Mouse (Mus musculus): Measurements from ENCODE around the gene Ifnar1. TPM values are rescaled to one million over a fixed set of nuclear protein-coding genes. Genes with fewer than 3 reads are reported as not detected.
A peak's percentile ranks its signal among the peaks of the same experiment; 100 is the strongest.
"Not testable (repeated sequence)": the region's sequence is repeated elsewhere in the genome, so short reads cannot be mapped to it uniquely, and the experiment has no call there.

Gene Ifnar1
- total RNA-seq, 2 experiments from 2014 or later: 66.2 to 78.5 TPM

DNA sequence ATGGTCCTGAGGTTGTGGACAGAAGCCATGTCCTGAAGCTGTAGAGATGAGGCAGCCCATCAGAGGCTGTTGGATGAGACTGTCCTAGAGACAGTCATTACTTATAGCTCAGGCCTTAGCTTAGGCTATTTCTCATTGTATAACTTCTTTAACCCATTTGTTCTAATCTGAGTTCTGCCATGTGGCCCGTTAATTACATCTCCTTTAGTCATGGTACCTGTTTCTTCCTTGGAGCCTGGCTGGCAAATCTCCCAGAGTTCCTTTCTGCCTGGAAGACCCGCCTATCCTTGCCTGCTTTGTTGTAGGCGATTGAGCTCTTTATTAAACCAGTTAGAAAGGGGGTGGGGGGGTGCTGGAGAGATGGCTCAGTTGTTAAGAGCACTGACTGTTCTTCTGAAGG, 11.7 kb downstream of the Ifnar1 start:
- no peak for ATAC-seq (ENCODE audit: poor library complexity, severe bottlenecking)

DNA sequence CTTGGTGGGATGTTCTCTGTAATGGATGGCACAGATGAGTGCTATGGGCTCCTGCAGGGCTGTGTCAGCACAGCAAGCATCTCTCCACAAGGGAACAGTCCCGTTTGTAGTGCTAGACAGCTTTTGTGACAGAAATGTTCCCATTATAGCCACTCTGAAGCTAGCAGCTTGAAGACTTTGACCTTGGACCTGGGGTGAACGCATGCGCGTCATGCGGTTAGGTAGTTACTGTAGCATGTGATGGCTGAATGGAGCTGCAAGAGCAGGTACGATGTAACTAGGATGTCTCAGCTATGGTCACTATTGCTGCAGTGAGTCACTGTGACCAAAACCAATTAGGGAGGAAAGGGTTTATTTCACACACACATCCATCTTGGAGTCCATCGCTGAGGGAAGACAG, 13.0 kb downstream of the Ifnar1 start:
- ATAC-seq (ENCODE audit: poor library complexity, severe bottlenecking): no peak

DNA sequence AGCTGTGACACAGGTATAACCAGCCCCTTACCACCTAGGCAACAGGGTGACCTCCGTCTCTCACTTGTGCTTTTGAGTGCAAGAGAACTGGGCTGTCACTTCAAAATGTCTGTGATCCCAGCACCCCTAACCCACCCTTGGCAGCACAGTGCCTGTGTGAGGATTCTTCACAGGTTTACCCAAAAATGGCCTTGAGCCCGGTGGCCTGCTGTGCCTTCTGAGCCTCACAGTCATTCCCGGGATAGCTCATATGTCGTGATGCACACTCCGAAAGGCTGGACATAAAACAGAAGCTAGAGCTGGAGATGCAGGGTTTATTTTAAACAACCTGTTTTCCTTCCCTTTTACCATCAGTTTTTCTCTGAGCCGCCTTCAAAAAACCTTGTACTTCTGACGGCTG, 19.7 kb downstream of the Ifnar1 start:
- no peak for ATAC-seq (ENCODE audit: poor library complexity, severe bottlenecking)

DNA sequence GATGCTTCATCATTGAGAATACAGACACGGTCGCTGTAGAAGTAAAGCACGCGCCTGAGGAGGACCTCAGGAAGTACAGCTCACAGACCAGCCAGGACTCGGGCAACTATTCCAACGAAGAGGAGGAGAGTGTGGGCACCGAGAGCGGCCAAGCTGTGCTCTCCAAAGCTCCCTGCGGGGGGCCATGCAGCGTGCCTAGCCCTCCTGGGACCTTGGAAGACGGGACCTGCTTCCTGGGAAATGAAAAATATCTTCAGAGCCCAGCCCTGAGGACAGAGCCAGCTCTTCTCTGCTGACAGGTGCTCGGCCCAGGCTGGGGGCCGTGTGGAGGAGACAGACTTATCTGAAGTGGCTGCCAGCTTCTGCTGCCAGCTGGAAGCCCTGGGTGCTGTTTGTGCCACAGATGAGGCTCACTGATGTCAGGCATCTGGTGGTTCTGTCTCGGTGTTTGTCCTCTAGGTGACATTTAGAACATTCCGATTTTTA, 20.1 kb downstream of the Ifnar1 start:
- ATAC-seq (ENCODE audit: poor library complexity, severe bottlenecking): no peak

DNA sequence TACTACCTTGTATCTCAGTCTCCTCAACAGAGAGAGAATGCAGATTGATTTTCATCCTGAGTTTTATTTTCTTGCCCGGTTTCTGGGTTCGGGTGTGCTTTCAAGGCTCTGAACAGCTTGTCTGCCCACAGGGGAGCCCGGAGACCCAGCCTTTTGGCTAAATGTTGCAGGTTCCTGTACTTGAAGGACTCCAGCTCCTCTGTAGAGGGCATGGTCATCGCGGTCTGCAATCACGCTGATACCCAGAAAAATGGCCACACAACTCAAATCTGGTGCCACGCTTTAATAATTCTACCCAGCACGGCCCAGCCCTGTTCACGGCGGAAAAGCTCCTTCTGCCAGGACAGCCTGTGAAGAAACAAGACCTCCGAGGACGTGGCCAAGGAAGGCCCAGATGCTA, 21.4 kb downstream of the Ifnar1 start:
- ATAC-seq (ENCODE audit: poor library complexity, severe bottlenecking): no peak

DNA sequence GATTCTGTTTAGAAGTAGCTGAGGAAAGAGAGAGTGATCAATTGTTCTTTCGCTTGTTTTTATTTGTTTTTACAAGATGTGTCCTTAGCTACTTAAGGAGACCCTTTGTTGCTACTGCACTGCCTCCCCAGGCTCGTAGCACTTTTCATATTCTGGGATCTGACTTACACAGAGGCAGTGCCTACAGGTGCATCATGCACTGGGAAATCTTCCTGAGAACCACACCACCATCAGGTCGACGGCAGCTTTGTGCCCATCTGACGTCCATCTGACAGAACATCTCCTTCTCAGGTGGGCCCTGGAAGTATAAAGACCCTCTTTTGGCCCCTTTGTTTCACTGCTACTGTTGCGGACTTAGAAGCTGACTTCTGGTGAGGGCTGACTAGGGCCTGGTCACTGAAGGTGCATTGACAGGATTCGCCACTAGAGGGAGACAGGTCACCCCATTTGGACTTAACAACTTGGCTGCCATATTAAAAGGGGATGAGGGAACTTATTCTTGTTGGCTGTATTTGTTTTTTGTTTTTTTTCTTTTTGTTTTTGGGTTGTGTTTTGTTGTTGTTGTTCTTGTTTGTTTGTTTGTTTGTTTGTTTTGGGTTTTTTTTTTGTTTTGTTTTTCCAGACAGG, 27.2 kb downstream of the Ifnar1 start:
- peak; percentile 98 for ATAC-seq (ENCODE audit: poor library complexity, severe bottlenecking)

DNA sequence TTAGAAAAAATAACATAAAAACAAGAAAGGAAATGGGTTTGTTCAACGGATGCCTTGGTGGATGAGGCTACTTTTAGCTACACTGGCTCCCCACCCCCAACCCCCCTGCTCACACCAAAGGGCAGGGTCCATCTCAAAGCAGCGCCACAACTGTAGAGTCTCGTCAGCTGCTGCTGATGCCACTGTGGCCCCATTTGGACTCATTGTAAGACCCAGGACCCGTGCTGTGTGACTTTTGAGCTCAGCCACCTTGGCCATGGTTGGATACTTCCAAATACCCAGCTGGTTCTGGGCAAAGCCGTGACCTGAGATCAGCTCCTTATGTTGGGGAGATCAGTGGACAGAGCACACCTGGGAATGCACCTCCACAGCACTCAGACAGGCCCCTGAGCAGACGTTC, 28.1 kb downstream of the Ifnar1 start:
- no peak for ATAC-seq (ENCODE audit: poor library complexity, severe bottlenecking)

DNA sequence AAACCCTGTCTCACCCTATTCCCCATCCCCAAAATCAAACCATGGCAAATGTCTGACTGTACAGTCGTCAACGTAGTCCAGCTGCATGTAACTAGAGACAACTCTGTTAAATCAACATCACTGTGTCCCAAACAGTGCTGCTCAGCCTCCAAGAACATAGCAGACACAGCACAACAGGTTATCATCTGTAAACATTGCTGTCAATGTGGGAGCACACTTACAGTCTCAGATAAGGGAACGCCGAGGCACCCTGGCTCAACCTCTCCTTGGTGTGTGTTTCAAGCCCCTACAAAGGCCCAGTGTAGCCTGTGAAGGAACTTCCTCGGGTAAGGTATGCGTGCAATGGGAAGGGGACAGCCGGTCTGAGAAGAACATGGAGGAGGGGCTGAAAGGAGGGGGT, 32.0 kb downstream of the Ifnar1 start:
- no peak for ATAC-seq (ENCODE audit: poor library complexity, severe bottlenecking)

DNA sequence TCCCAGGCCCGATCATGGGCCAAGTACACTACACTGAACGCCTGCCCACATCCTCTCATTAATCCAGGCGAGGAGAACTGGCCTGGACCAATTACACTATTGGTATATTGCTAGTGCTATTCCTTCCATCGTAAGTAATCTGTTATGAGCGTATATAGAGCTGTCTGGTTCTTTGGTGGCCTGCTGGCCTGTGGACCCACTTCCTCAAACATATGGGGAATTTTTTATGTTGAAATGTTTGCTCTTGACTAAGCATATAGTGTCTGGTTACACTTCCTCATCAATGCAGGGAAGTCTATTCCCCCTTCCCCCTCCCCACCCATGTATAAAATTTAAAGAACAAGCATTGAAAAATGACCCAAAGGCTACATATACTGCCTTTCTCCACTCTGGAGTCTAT, 37.0 kb downstream of the Ifnar1 start:
- peak; percentile 72 for ATAC-seq (ENCODE audit: poor library complexity, severe bottlenecking)

DNA sequence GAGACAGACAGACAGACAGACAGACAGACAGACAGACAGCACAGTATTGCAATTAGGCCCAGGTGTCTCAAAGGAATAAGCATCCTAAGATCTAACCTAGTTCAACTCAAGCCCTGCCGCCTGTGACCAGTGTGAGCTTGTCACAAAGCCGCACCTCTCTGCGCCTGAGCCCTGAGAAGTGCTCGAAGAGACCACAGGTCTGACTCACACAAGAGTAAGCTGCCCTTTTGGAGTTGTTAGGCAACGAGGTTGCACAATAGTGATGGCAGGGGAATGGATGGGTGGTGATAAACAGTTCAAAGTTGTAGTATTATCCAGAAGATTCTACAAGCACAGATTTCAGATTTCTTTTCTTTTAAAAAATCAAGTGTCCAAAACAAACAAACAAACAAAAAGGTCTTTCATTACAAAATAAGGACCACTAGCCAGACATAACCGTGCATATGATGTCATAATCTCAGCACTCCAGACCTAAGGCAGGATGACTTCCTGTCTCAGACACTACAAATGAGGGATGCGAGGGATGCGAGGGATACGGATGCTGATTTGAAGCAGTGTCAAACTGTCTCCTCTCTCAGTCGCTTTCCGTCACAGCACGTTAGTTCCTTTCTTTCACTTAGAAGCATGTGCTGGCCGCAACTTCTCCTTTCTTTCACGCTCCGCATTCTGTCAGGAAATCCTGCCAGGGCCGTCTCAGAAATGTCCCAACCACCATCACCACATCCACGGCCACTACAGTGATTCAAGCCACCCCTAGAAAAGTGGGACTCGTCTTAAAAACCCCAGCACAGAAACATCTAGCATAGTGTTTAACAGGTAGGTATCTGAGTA, 37.7 kb downstream of the Ifnar1 start:
- peak; percentile 74 for ATAC-seq (ENCODE audit: poor library complexity, severe bottlenecking)

DNA sequence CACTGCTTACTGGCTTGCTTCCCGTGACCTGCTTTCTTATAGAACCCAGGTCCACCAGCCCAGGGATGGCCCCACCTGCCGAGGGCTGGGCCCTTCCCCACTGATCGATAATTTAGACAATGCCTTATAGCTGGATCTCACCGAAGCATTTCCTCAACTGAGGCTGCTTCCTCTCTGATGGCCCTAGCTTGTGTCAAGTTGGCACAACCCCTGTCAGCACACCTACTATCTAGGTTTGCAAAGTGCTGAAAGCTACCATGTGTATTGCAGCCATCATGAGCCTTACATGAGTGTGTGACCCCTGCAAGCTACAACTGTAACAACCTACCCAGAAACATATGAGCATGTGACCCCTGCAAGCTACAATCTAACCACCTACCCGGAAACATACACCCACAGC, 39.2 kb downstream of the Ifnar1 start:
- no peak for ATAC-seq (ENCODE audit: poor library complexity, severe bottlenecking)

DNA sequence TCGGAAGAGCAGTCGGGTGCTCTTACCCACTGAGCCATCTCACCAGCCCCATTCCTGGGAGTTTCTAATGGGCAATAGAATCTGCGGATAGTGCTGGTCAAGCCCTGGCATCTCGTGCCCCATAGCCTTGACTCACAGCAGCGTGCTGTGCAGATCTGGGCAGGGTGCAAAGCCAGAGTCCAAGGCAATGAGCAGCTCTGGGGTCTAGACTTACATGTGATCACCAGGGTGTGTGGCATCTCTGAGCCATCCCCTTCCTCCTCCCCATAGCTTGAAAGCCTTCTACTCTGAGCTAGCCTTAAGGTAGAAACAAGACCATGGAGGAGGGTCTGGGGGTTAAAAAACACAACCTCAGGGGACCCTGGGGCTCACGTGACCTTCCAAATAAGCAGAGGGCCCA, 41.2 kb downstream of the Ifnar1 start:
- no peak for ATAC-seq (ENCODE audit: poor library complexity, severe bottlenecking)

DNA sequence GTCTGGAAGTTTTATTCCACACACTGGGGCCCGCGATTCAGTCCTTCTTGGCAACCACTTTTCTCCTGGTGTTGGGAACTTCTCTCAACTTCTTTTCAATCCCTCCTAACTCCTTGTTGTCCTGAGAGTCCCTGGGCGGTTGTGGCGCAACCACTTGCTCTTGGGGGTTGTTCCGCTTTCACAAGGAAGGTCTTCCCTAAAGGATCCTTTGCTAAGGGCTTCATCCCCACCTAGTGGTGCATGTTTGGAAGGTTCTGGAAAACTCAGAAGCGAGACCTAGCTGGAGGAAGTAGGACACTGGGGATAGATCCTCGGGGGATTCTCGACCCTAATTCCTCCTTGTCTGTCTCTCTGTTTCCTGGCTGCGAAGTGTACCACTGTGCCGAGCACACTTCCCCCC, 42.0 kb downstream of the Ifnar1 start:
- ATAC-seq (ENCODE audit: poor library complexity, severe bottlenecking): peak; percentile 44

DNA sequence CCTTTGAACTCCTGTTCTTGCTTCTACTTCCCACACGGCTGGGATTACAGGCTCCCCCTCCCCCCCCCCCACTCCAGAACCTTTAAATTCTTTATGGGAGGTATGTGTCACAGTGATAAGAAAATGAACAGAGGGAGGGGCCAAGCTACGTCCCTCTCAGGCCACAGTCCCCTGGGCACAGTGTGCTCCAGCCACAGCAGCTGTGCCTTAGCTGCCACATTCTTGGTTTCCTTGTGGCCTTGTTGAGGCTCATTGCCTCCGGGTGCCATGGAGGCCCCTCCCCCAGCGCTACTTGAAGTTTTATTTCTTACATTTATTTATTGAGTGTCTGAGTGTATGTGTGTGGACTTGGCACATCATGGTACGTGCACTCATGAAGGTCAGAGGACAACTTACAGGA, 42.5 kb downstream of the Ifnar1 start:
- no peak for ATAC-seq (ENCODE audit: poor library complexity, severe bottlenecking)

DNA sequence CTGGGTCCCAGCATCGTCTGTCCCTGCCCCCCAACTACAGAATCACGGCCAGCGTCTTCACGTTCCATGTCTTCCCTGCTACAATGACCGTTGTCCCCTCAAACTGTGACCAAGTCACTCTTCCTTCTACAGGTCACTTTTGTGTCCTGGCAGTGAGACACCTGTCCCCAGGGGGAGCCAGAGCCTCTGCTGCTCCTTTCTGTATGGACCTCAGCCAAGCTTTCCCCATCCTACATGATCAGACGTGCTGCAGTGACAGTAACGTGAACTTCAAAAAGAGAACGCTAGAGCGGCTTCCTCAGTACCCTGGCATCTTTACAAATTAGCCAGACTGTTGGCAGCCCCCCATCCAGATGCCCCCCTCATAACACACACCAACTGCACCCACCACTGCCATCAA, 43.5 kb downstream of the Ifnar1 start:
- no peak for ATAC-seq (ENCODE audit: poor library complexity, severe bottlenecking)

DNA sequence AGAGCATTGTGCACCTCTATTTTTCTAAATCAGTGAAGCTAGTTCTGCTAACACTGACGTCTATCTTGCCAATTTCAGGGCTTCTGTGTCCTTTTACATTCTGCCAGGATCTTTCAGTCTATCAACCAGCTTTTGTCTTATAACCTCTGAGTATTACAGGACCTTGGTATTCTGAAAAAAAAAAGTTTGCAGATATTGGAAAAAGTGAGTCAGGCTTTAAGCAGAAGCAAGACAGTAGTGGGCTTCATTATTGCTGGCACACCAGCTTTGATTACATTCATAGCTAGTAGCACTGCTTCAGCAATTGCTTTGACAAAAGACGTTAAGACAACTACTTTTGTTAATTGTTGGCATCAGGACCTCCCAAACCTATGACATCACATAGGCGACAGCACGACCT, 45.8 kb downstream of the Ifnar1 start:
- not testable (repeated sequence) for ATAC-seq (ENCODE audit: poor library complexity, severe bottlenecking)

DNA sequence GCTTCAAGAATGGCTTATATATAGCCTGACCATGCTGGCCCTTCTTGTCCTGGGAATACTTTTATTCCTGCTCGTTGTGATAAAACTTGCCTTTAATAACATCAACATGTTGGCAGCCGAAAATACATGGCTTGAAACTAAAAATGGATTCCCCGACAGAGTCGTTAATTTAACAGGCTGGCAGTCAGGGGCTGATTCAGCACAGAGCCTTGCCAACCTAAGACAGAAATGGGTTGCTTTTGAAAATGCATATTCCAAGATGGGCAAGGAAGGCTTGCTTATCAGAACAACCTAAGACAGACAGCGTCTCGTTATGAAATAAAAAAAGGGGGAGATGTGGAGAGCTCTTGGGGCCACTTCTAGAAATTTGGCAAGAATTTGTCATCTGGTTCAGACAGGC, 46.8 kb downstream of the Ifnar1 start:
- no peak for ATAC-seq (ENCODE audit: poor library complexity, severe bottlenecking)

DNA sequence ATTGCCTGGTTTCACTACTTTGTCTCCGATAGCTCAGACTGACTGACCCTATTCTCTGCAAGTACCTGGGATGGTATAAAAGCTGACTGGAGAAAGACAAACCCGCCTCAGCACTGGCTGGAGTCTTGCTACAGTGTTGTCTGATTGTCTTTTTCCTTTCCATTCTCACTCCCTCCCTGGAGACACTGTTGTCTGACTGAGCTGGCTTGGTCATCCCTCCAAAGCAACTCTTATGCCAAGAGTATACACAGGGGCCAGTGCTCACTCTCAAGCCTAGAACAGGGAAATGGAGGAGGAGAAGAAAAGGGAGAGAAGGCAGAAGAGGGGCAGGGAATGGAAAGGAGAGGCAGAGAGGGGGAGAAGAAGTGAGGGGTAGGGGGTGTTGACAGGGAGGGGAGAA, 47.4 kb downstream of the Ifnar1 start:
- no peak for ATAC-seq (ENCODE audit: poor library complexity, severe bottlenecking)

DNA sequence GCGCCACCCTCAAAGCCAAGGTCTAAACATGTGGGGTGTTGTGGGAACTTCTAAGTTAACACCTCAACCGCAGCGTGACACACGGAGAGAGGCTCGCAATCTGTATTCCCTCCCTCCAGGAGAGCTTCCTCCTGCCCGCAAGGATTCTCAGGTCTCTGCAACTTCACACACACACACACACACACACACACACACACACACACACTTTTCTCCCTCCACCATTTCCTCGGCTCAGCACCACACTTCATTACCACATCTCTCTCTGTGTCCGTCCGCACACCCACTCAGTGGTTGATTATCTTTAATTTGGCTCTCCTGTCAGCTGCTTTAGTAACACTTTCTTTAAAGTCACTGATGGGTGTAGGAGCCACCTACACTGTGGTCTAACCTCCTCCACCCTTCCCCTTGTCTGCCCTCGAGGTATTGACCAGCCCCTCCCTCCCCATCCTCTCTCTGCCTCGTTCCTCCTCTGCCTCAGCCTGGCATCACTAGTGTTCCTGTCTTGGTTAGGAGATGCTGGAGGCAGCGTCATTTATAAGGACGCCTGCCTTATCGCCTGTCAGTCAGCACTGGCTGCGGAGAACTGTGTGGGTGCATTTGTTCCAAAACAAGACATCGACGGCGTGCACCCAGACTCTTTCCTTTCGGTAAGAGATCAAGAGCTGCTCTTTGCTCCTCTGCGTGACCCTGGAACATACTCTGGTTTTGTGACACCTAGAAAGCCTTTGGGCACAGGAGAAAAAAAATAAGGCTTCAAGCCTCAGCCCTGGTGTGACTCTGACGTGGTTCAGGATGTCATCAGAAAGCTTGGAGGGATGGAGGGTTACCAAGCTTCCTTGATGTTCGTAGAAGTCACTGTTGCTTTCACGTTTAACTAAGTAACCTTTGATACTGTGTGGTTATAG, 48.3 kb downstream of the Ifnar1 start:
- peak; percentile 47 for ATAC-seq (ENCODE audit: poor library complexity, severe bottlenecking)

DNA sequence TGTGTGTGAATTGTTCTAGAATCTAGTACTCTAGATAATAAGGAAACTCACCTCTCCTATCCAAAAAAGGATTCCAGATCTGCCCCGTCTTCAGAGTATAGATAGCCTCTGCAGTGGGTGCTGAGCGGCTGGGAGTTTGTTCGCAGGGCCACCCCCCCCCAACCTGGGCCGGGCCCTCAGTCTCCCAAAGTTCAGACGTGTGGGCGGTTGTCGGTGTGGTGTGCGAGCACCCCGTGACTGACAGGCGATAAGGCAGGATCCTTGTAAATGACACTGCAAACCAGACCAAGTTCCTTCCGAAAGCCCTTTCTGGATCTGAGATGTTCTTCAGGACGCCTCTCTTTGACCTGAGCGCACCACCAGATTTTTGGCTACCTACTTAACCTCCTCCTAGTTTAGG, 49.4 kb downstream of the Ifnar1 start:
- ATAC-seq (ENCODE audit: poor library complexity, severe bottlenecking): peak; percentile 52; the same call in 1 of the 2 replicates

DNA sequence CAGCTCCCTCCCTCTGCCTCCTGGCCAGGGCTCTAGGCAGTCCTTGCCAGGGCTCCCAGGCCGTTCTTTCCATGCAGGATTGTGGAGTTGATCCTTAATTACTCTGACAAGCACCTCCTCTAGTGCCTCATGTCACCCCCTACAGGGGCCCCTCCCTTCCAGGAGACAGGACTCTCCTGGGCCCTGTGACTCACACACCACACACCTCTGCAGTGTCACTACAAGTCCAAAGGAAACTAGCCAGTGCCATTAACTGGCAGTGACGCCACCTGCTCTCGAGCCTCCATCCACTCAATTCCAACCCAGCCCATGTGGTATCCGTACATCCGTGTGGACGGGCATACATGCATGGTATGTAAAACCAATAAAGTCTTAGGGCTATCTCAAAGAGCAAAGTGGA, 49.9 kb downstream of the Ifnar1 start:
- ATAC-seq (ENCODE audit: poor library complexity, severe bottlenecking): no peak
